Mouse (Mus musculus) megakaryocyte, embryonic 14.5 days (primary cell): Measurements from ENCODE around the gene Ice2.

Experiments used
- FLI1 ChIP-seq: IDR thresholded peaks from 2 replicates; pipeline ENCODE4 v1.6.1; 2012; ENCODE audit warnings: low read length, inconsistent platforms, mixed read lengths
- GATA1 ChIP-seq: IDR thresholded peaks from 3 replicates; pipeline ENCODE4 v1.6.1; 2012; ENCODE audit warnings: mixed read lengths, low read length, inconsistent platforms, borderline replicate concordance

DNA sequence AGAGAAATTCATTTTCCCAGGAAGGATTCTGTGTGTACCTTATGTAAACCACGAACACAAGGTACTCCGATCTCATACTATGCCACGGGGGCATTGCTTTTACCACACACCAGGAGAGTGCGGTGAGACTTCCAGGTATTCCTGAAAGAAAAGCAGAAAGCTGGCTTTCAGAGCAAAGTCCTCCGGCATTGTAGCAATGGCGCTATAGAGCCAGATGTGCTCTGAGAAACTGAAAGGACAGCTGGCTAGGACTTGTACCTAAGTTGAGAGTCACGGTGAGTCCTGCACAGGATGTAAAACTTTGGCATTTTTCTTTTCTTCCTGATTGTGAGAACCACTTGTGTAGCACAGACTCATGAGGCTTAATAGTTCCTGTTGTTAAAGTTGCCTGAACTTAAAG, 16.0 kb upstream of the Ice2 start:
- TF ChIP-seq GATA1, result no peak
- no peak for TF ChIP-seq FLI1
